Mouse (Mus musculus): ENCODE results near the gene Sh2d4b. TPM values are rescaled to one million over a fixed set of nuclear protein-coding genes. Genes with fewer than 3 reads are reported as not detected.
A peak's percentile ranks its signal among the peaks of the same experiment; 100 is the strongest.

Sh2d4b gene
- total and polyA plus RNA-seq, 3 experiments = 0.12 to 0.26 TPM; not detected in 1

DNA sequence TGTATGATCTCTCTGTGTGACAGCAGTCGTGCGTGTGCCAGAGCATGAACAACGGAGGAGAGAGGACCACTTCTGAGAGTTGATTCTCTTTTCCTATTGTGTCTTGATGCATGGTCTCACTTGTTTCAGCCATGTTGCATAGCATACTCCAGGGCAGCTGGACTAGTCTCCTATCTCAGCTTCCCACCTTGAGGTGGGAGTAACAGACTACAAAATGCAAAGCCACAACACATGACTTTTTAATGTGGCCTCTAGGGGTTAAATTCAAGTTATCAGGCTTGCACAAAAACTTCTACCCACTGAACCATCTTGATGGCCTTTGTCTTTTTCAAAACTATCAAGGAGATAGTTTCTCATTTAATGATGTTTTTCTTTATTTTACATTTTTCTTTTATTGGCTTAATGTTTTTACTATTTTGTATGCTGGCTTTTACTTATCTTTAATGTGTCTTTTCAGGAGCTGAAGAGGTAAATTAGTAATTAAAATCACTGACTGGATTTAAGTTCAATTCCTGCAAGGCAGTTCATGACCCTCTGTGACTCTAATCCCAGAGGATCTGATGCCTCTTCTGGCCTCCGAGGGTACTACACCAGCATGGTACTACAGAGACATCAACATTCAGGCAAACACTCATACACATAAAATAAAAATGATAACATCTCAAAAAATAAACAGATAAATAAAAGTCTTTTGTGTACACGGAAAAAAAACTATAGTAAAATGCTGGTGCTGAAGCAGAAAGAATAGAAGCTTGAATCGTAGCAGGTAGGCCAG, 6.5 kb downstream of the Sh2d4b start (continued):
- peak; percentile 81 for TF ChIP-seq TAL1 (IDR thresholded peaks at IDR 0.05; ENCODE audit: low read length)
- TF ChIP-seq SIN3A (IDR thresholded peaks at IDR 0.05; ENCODE audit: low read length) = no peak
- TF ChIP-seq JUND (IDR thresholded peaks at IDR 0.05; ENCODE audit: low read depth, low read length) = no peak
- TF ChIP-seq MAZ (IDR thresholded peaks at IDR 0.05; ENCODE audit: low read depth, low read length) = no peak
- TF ChIP-seq ETS1 (IDR thresholded peaks at IDR 0.05; ENCODE audit: low read depth, low read length) = peak; percentile 48

- Histone ChIP-seq H3K9ac (ENCODE audit: control insufficient read depth, low read depth, low read length, poor library complexity, severe bottlenecking) (no peak overlapping the region), H3K9me3 (replicated peaks; ENCODE audit: insufficient read depth, low read length) (no peaks in the 10 kb centered on the region), H3K27ac (ENCODE audit: control insufficient read depth, low read depth, low read length) (no peak overlapping the region), H3K36me3 (ENCODE audit: control insufficient read depth in 1 of 2, insufficient read depth in 2 of 2, low read length in 2 of 2) (peaks cover 0 to 12% of the 10 kb centered on the region in 2 experiments; a peak in 2 of 4 replicates), H3K4me1 (ENCODE audit: control insufficient read depth in 1 of 2, insufficient read depth in 2 of 2, low read length in 2 of 2) (peaks cover 6 to 7% of the 10 kb centered on the region in 2 experiments), H3K79me2 (ENCODE audit: control insufficient read depth, insufficient read depth, low read length, poor library complexity) (no peaks in the 10 kb centered on the region), H3K27me3 (ENCODE audit: control insufficient read depth in 1 of 2, insufficient read depth in 2 of 2, low read length in 2 of 2) (no peaks in the 10 kb centered on the region), H3K4me3 (ENCODE audit: control insufficient read depth in 1 of 2, insufficient read depth in 1 of 2, low read depth in 2 of 2, low read length in 2 of 2) (no peak overlapping the region)
- DNase-seq (ENCODE audit: low read depth, low spot score) = peak; percentile 59
- TF ChIP-seq MEF2A (IDR thresholded peaks at IDR 0.05; ENCODE audit: extremely low read depth, insufficient replicate concordance, low read depth, low read length, poor library complexity, severe bottlenecking) (no peak), ZNF384 (IDR thresholded peaks at IDR 0.05; ENCODE audit: low read depth, low read length) (peak; percentile 85), ETS1 (IDR thresholded peaks at IDR 0.05; ENCODE audit: low read depth, low read length) (0 out of 2 replicates have a peak, but pooled peaks have one; percentile 21)
These were observed 7.3 kb downstream of the Sh2d4b start for GRCm38 (mm10) chr14:40885752-40886151.

- H3K27ac ChIP-seq (ENCODE audit: control insufficient read depth, low read depth, low read length) = no peak overlapping the region
- no peaks in the 10 kb centered on the region for H3K27me3 ChIP-seq (ENCODE audit: control insufficient read depth in 1 of 2, insufficient read depth in 2 of 2, low read length in 2 of 2)
- no peaks in the 10 kb centered on the region for H3K79me2 ChIP-seq (ENCODE audit: control insufficient read depth, insufficient read depth, low read length, poor library complexity)
- peaks cover 0 to 12% of the 10 kb centered on the region in 2 experiments; a peak in 2 of 4 replicates for H3K36me3 ChIP-seq (ENCODE audit: control insufficient read depth in 1 of 2, insufficient read depth in 2 of 2, low read length in 2 of 2)
- H3K4me3 ChIP-seq (ENCODE audit: control insufficient read depth in 1 of 2, insufficient read depth in 1 of 2, low read depth in 2 of 2, low read length in 2 of 2) = no peak overlapping the region
- no peaks in the 10 kb centered on the region for H3K9me3 ChIP-seq (replicated peaks; ENCODE audit: insufficient read depth, low read length)
- no peak overlapping the region for H3K9ac ChIP-seq (ENCODE audit: control insufficient read depth, low read depth, low read length, poor library complexity, severe bottlenecking)
- peaks cover 6 to 7% of the 10 kb centered on the region in 2 experiments for H3K4me1 ChIP-seq (ENCODE audit: control insufficient read depth in 1 of 2, insufficient read depth in 2 of 2, low read length in 2 of 2)
- peak; percentile 42 for DNase-seq (ENCODE audit: low read depth, low spot score)
- TF ChIP-seq ETS1 (IDR thresholded peaks at IDR 0.05; ENCODE audit: low read depth, low read length) (no peak), ZC3H11A (IDR thresholded peaks at IDR 0.05; ENCODE audit: low read depth, low read length) (no peak), POLR2AphosphoS2 (IDR thresholded peaks at IDR 0.05; ENCODE audit: low read length) (no peak), CHD2 (IDR thresholded peaks at IDR 0.05; ENCODE audit: low read length) (no peak), MXI1 (IDR thresholded peaks at IDR 0.05; ENCODE audit: low read depth, low read length) (no peak), TCF12 (IDR thresholded peaks at IDR 0.05; ENCODE audit: low read depth, low read length) (no peak), SIN3A (IDR thresholded peaks at IDR 0.05; ENCODE audit: low read length) (no peak), MYC (IDR thresholded peaks at IDR 0.05; ENCODE audit: low read depth, low read length) (no peak)
These were observed 7.8 kb downstream of the Sh2d4b start for GRCm38 (mm10) chr14:40885225-40885624.
